Mouse (Mus musculus) bone marrow, adult 2 months (tissue): ENCODE measurements around the gene Fahd1. TPM values are rescaled to one million over a fixed set of nuclear protein-coding genes. Genes with fewer than 3 reads are reported as not detected.

Experiments
- H3K27ac ChIP-seq: fragments of 200-500 bp; 2 replicates; pipeline ENCODE4 v1.5.1; 2012; ENCODE audit warnings: low read depth, mild to moderate bottlenecking, control low read depth, inconsistent platforms, low read length; ENCODE audit not compliant: control insufficient read depth, poor library complexity, insufficient read depth
- H3K4me1 ChIP-seq: fragments of 200-500 bp; 2 replicates; pipeline ENCODE4 v1.6.1; 2011; ENCODE audit warnings: low read length; ENCODE audit not compliant: control insufficient read depth, insufficient read depth
- H3K4me3 ChIP-seq: fragments of 200-500 bp; replicated peaks from 2 replicates; pipeline ENCODE3; 2011; ENCODE audit warnings: mild to moderate bottlenecking, low read depth, low read length, control low read depth; ENCODE audit not compliant: control insufficient read depth
- CTCF ChIP-seq: fragments of 200-500 bp; IDR thresholded peaks from 2 replicates; pipeline ENCODE4 v1.5.1; 2011; ENCODE audit warnings: low read length, control low read depth; ENCODE audit not compliant: control insufficient read depth, insufficient read depth
- POLR2A ChIP-seq: fragments of 200-500 bp; IDR thresholded peaks from 2 replicates; pipeline ENCODE4 v1.6.1; 2011; ENCODE audit warnings: low read depth, mild to moderate bottlenecking, control low read depth, low read length, borderline replicate concordance; ENCODE audit not compliant: control insufficient read depth
- WGBS: fragments of 180-500 bp; shearing (Covaris S2); methylation state at CpG from one replicate; pipeline ENCODE4 v1.1.7; 2018; 5-methylcytosine and 5-hydroxymethylcytosine counted together
- polyA plus RNA-seq: library from polyadenylated mRNA; stranded (reverse); fragments of >200 nt; gene quantifications from 2 replicates; pipeline ENCODE4 v1.2.4, GENCODE M21; 2011; ENCODE audit warnings: low replicate concordance; ENCODE audit not compliant: missing spikeins, insufficient read depth, insufficient read length

The Fahd1 gene
- polyA plus RNA-seq, 1 experiment = 51.5 TPM

DNA sequence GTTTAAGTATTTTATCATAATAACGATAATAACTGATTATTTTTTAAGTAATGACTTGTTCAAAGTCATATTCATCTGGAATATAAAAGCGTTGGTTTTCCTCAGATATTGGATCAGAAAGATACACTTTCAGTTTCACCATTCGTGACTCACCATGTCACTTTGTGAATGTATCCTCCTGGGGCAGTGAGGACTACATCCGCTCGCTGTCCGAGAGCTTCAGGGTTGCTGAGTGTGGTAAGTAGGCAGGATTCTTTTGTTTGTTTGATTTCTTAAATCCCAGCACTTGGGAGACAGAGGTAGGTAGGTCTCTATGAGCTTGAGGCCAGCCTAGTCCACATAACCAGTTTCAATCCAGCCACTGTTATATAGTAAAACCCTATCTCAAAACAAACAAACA lies 32.0 kb downstream of the Fahd1 start:
- TF ChIP-seq CTCF = no peak
- no peak for TF ChIP-seq POLR2A
- Histone ChIP-seq H3K4me1 (no peaks in the 10 kb centered on the region; the same call in 1 of the 2 replicates), H3K27ac (no peak overlapping the region), H3K4me3 (no peak overlapping the region)
- WGBS = 61% methylated on average over 6 of the region's 6 CpGs

DNA sequence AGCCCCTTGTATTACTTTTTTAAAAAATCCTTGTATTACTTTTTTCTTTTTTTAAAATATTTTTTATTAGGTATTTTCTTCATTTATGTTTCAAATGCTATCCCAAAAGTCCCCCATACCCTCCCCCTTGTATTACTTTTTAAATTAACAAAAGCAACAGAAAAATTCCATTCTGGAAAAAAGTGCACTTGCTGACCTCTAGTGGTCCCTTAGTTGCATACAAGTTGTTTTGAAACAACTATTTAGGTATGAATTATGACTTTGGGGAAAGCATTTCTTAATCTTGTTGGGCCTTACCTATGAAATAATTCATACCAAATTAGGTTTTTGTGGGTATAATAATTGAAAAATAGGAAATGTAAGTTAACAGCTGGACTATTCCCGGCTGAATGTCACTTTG lies 32.7 kb downstream of the Fahd1 start:
- TF ChIP-seq CTCF (no peak), POLR2A (no peak)
- Histone ChIP-seq H3K4me3 (no peak overlapping the region), H3K4me1 (no peaks in the 10 kb centered on the region; the same call in 1 of the 2 replicates), H3K27ac (no peak overlapping the region)
- 20% methylated on average over 1 of the region's 1 CpGs for WGBS

DNA sequence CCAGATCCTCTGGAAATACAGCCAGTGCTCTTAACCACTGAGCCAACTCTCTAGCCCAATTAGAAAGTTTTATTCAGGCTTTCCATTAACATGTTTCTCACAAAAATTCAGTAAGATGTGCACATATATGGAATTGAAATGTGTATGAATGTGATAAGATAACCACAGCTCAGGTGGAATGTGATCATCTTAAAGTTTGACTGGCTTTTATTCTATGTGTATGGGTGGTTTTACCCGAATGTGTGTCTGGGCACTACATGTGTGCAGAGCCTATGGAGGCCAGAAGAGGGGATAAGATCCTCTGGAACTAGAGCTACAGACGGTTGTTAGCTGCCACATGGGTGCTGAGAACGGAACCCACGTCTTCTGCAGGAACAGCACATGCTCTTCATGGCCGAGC lies 34.9 kb downstream of the Fahd1 start:
- H3K4me3 ChIP-seq = no peak overlapping the region
- H3K27ac ChIP-seq = no peak overlapping the region
- no peaks in the 10 kb centered on the region; the same call in 1 of the 2 replicates for H3K4me1 ChIP-seq
- 69% methylated on average over 5 of the region's 5 CpGs for WGBS
- no peak for TF ChIP-seq CTCF
- no peak for TF ChIP-seq POLR2A

DNA sequence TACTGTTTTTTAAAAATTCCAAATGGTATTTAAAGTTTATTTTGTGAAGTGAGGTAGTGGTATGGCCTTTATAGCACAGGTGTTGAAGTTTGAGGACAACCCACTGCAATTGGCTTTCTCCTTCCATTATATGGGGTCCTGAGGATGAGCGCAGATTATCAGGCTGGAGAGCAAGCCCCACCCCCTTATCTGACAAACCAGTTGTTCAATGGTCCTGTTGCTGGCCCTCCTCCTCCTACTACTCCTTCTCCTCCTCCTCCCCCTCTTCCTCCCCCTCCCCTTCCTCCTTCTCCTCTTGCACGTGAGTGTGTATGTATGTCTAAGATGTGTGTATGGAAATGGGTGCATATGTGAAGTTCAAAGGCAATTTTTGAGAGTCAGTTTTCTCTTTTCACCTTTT lies 37.9 kb downstream of the Fahd1 start:
- H3K4me1 ChIP-seq = no peaks in the 10 kb centered on the region; the same call in 1 of the 2 replicates
- H3K27ac ChIP-seq = no peak overlapping the region
- TF ChIP-seq CTCF = no peak
- no peak for TF ChIP-seq POLR2A
- H3K4me3 ChIP-seq = no peak overlapping the region
- 31% methylated on average over 2 of the region's 2 CpGs for WGBS

DNA sequence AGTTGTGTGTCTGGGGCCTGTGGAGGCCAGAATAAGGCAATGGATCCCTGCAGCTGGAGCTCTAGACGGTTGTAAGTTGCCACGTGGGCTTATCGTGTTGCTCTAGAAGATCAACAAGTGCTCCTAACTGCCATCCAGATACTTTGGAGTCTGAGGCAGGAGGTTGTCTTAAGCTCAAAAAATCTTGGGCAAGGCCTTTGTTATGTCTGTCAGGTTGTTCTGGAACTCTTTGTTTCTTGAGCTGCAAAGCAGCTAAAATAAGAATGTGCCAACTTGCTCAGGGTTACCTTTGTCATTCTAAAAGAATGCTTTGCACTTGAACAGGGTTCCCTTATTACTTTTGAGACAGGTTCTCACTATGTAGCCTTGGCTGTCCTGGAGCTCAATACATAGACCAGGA lies 39.0 kb downstream of the Fahd1 start:
- Histone ChIP-seq H3K27ac (no peak overlapping the region), H3K4me3 (no peak overlapping the region), H3K4me1 (no peaks in the 10 kb centered on the region; the same call in 1 of the 2 replicates)
- WGBS = 77% methylated on average over 3 of the region's 3 CpGs
- TF ChIP-seq CTCF (no peak), POLR2A (no peak)

DNA sequence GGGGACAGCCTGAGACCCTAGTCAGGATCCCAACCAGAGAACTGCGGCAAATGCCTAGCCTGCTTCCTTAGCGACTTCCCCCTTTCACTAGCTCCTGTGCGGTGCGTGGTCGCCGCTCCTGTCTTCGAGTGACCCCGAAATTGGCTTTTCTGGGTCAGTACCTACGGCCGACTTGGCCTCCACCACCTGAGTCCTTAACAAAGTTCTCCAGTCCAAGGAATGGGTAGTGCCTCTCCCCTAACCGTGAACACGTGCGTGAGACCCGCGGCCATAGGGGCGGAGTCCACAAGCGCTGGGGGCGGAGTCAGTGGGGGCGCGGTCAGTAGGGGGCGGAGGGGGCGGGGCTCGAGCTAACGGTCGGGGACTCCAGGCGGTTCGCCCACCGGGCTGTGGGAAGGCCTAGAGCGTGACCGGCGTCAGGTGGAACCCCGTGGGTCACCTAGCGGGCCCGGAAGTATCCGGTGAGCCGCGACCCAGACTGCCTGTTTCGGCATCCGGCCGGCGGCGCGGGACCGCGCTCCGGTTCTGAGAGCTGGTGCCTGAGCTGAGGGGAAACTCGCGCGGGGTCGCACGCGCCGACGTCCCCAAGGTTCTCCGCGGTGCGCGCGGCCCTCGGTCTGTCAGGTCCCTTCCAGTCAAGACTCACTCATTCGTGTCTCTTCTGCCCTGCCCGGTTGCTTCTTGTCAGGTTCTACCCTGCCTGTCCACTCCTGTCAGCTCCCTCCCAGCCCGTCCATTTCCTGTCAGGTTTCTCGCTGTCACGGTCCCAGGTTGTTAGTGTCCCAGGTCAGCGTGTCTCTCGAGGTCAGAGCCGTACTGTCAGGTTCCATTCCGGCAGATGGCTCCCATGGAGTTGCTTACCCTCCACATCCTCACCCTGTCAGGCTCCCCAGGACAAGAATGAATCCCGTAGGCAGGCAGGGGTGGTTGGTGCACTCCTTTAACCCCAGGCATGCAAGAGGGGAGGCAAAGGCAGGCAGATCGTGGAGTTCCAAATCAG lies 45.9 kb downstream of the Fahd1 start, which contains the start of gene Meiob:
Gene Meiob, plus strand, starts transcription at position 338 of the 1,000 bp plus-strand sequence.
- WGBS = 1% methylated on average over 71 of the region's 71 CpGs
- Histone ChIP-seq H3K4me3 (peak within 1 kb of the TSS; percentile 88), H3K27ac (no peak within 1 kb of the TSS), H3K4me1 (no peaks in the 10 kb centered on the region; the same call in 1 of the 2 replicates)
- 0 out of 2 replicates have a peak, but pooled peaks have one; percentile 2 for TF ChIP-seq CTCF
- peak; percentile 34; the same call in 1 of the 2 replicates for TF ChIP-seq POLR2A

DNA sequence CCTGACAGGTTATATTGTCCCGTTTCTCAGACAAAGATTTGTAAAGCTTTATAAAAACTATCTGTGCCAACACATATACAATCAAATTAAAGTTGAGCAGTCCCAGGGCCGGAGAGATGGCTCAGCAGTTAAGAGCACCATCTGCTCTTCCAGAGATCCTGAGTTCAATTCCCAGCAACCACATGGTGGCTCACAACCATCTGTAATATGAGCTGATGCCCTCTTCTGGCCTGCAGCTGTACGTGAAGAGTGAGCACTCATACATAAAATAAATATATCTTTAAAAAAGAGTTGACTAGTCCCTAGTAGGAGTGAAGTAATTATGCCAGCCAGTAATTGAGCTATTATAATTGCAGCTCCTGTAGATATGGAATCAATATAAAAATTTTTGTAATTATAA lies 49.6 kb downstream of the Fahd1 start:
- Histone ChIP-seq H3K27ac (no peak overlapping the region), H3K4me1 (no peaks in the 10 kb centered on the region; the same call in 1 of the 2 replicates), H3K4me3 (no peak overlapping the region)
- 58% methylated on average over 3 of the region's 3 CpGs for WGBS
- TF ChIP-seq POLR2A (no peak), CTCF (no peak)

DNA sequence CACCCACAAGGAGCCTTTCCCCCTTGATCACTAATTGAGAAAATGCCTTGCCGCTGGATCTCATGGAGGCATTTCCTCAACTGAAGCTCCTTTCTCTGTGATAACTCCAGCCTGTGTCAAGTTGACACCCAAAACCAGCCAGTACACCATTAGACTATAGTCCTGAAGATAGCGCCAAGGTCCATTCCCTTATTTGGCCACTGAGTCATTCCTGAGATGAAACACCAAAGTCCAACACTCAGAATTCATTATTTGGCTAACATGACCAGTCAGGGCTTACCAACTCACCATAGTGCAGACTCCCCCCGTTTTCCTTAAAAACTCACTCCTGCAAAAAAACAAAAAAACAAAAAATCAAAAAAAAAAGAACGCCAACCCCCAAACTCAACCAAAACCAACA lies 50.7 kb downstream of the Fahd1 start:
- H3K27ac ChIP-seq = no peak overlapping the region
- 88% methylated on average over 4 of the region's 4 CpGs for WGBS
- no peak overlapping the region for H3K4me3 ChIP-seq
- H3K4me1 ChIP-seq = no peaks in the 10 kb centered on the region; the same call in 1 of the 2 replicates
- no peak for TF ChIP-seq POLR2A
- no peak for TF ChIP-seq CTCF

Other genes with a start within 250 kb of the Fahd1 start
- 38.1 and 92.1 TPM in 2 replicates for gene Tsc2, start 217.7 kb downstream of the Fahd1 start, polyA plus RNA-seq
- gene Nthl1, start 217.7 kb downstream of the Fahd1 start, polyA plus RNA-seq = 4.6 and 6.5 TPM in 2 replicates
- gene Slc9a3r2, start 200.0 kb downstream of the Fahd1 start, polyA plus RNA-seq = 5.2 and 5.9 TPM in 2 replicates
- not detected in 2 replicates for gene Npw, start 191.9 kb downstream of the Fahd1 start, polyA plus RNA-seq
- 19.6 and 29.3 TPM in 2 replicates for gene Zfp598, start 180.7 kb downstream of the Fahd1 start, polyA plus RNA-seq
- not detected in 2 replicates for gene Syngr3, start 160.4 kb downstream of the Fahd1 start, polyA plus RNA-seq
- gene Gfer, start 154.2 kb downstream of the Fahd1 start, polyA plus RNA-seq = 19.3 and 42.9 TPM in 2 replicates
- gene Noxo1, start 154.1 kb downstream of the Fahd1 start, polyA plus RNA-seq = 2.1 and 2.5 TPM in 2 replicates
- 19.4 and 28.1 TPM in 2 replicates for gene Tbl3, start 142.7 kb downstream of the Fahd1 start, polyA plus RNA-seq
- gene Rnf151, start 132.3 kb downstream of the Fahd1 start, polyA plus RNA-seq = not detected in 2 replicates
- gene Rps2, start 132.2 kb downstream of the Fahd1 start, polyA plus RNA-seq = 828 and 1,146 TPM in 2 replicates
- 150 and 172 TPM in 2 replicates for gene Ndufb10, start 125.9 kb downstream of the Fahd1 start, polyA plus RNA-seq
- 2.5 TPM in 1 of 2 replicates, not detected in the other for gene Rpl3l, start 122.5 kb downstream of the Fahd1 start, polyA plus RNA-seq
- gene Msrb1, start 113.7 kb downstream of the Fahd1 start, polyA plus RNA-seq = 106 and 309 TPM in 2 replicates
- gene Hs3st6, start 97.4 kb downstream of the Fahd1 start, polyA plus RNA-seq = 2.2 TPM in 1 of 2 replicates, not detected in the other
- gene Meiob, start 46.1 kb downstream of the Fahd1 start, polyA plus RNA-seq = 0.77 TPM in 1 of 2 replicates, not detected in the other
- 92.4 and 146 TPM in 2 replicates for gene Hagh, start 10.2 kb downstream of the Fahd1 start, polyA plus RNA-seq
- gene Igfals, start 15.6 kb upstream of the Fahd1 start, polyA plus RNA-seq = not detected in 2 replicates
- 34.2 and 45.6 TPM in 2 replicates for gene Nubp2, start 36.0 kb upstream of the Fahd1 start, polyA plus RNA-seq
- gene Spsb3, start 36.3 kb upstream of the Fahd1 start, polyA plus RNA-seq = 37.8 and 47.2 TPM in 2 replicates
- gene Eme2, start 44.7 kb upstream of the Fahd1 start, polyA plus RNA-seq = 8.2 and 35.6 TPM in 2 replicates
- gene Mrps34, start 44.8 kb upstream of the Fahd1 start, polyA plus RNA-seq = 23.4 and 43.9 TPM in 2 replicates
- 51.7 and 64.3 TPM in 2 replicates for gene Nme3, start 46.1 kb upstream of the Fahd1 start, polyA plus RNA-seq
- 51.0 and 96.3 TPM in 2 replicates for gene Mapk8ip3, start 86.6 kb upstream of the Fahd1 start, polyA plus RNA-seq
- gene Jpt2, start 110.3 kb upstream of the Fahd1 start, polyA plus RNA-seq = 12.2 and 31.5 TPM in 2 replicates
- 9.1 and 15.8 TPM in 2 replicates for gene Cramp1l, start 165.4 kb upstream of the Fahd1 start, polyA plus RNA-seq
- gene Ift140, start 165.7 kb upstream of the Fahd1 start, polyA plus RNA-seq = 65.1 and 72.5 TPM in 2 replicates
- 2.5 and 4.6 TPM in 2 replicates for gene Tmem204, start 233.2 kb upstream of the Fahd1 start, polyA plus RNA-seq